Mouse (Mus musculus): Measurements from ENCODE around the gene 1190002N15Rik.

Gene 1190002N15Rik

GRCm38 (mm10) chr9:94537970-94538822 lies at the start of gene 1190002N15Rik:
1190002N15Rik (minus strand) TSS chr9:94538081.
- DNase-seq (ENCODE audit: low read depth, low spot score) = peak; percentile 72

- no peak for DNase-seq (ENCODE audit: low read depth, low spot score)
Measured at GRCm38 (mm10) chr9:94582309-94582708, 44.4 kb upstream of the 1190002N15Rik start.

- no peak for DNase-seq (ENCODE audit: low read depth, low spot score)
Measured at GRCm38 (mm10) chr9:94581661-94582060, 43.8 kb upstream of the 1190002N15Rik start.

- DNase-seq (ENCODE audit: low read depth, low spot score) = no peak
Measured at GRCm38 (mm10) chr9:94580071-94580737, 42.3 kb upstream of the 1190002N15Rik start.

- no peak for DNase-seq (ENCODE audit: low read depth, low spot score)
Measured at GRCm38 (mm10) chr9:94571802-94572201, 33.9 kb upstream of the 1190002N15Rik start.

- no peak for DNase-seq (ENCODE audit: low read depth, low spot score)
Measured at GRCm38 (mm10) chr9:94568386-94568785, 30.5 kb upstream of the 1190002N15Rik start.

GRCm38 (mm10) chr9:94567722-94568314 lies 29.9 kb upstream of the 1190002N15Rik start:
- DNase-seq (ENCODE audit: low read depth, low spot score) = no peak

- DNase-seq (ENCODE audit: low read depth, low spot score) = no peak
Measured at GRCm38 (mm10) chr9:94556776-94557514, 19.1 kb upstream of the 1190002N15Rik start.

- DNase-seq (ENCODE audit: low read depth, low spot score) = no peak
Measured at GRCm38 (mm10) chr9:94556249-94556648, 18.4 kb upstream of the 1190002N15Rik start.

GRCm38 (mm10) chr9:94550493-94551095 lies 12.7 kb upstream of the 1190002N15Rik start:
- DNase-seq (ENCODE audit: low read depth, low spot score) = no peak

- no peak for DNase-seq (ENCODE audit: low read depth, low spot score)
Measured at GRCm38 (mm10) chr9:94543881-94544280, 6.0 kb upstream of the 1190002N15Rik start.

- no peak for DNase-seq (ENCODE audit: low read depth, low spot score)
Measured at GRCm38 (mm10) chr9:94540343-94541095, 2.6 kb upstream of the 1190002N15Rik start.

- no peak for DNase-seq (ENCODE audit: low read depth, low spot score)
Measured at GRCm38 (mm10) chr9:94539346-94539865, 1.5 kb upstream of the 1190002N15Rik start.

- DNase-seq (ENCODE audit: low read depth, low spot score) = no peak
Measured at GRCm38 (mm10) chr9:94538823-94539143, 902 bp upstream of the 1190002N15Rik start.

- DNase-seq (ENCODE audit: low read depth, low spot score) = peak; percentile 40
Measured at GRCm38 (mm10) chr9:94537051-94537917, 597 bp downstream of the 1190002N15Rik start.

- no peak for DNase-seq (ENCODE audit: low read depth, low spot score)
Measured at GRCm38 (mm10) chr9:94536261-94536905, 1.5 kb downstream of the 1190002N15Rik start.

- no peak for DNase-seq (ENCODE audit: low read depth, low spot score)
Measured at GRCm38 (mm10) chr9:94534795-94535194, 3.1 kb downstream of the 1190002N15Rik start.

GRCm38 (mm10) chr9:94534226-94534625 lies 3.7 kb downstream of the 1190002N15Rik start:
- no peak for DNase-seq (ENCODE audit: low read depth, low spot score)

GRCm38 (mm10) chr9:94533641-94534040 lies 4.2 kb downstream of the 1190002N15Rik start:
- DNase-seq (ENCODE audit: low read depth, low spot score) = no peak

All from WW6 (cell line).